Mouse (Mus musculus): ENCODE data around the gene Nt5m.

DNA sequence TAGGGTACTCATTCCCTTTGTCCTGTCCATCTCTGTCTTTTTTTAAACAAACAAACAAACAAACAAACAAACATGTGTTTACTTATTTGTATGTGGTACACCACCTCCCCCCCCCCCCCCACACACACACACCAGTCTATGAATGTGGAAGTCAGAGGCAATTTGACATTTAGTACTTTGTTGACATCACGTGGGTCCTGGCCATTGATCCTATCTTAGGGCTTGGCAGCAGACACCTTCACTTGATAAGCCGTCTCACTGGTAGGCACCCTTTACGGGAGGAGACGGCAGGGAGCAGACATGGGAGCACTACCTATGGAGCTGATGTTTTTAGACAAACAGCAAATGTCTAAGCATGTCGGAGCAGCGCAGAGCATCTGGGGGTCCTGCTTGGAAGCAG is 55.7 kb downstream of the Nt5m start:
- no peak for TF ChIP-seq CTCF (IDR thresholded peaks at IDR 0.05; ENCODE audit: borderline replicate concordance, extremely low read depth, insufficient read depth, insufficient read length)
- no peak for TF ChIP-seq POLR2A (IDR thresholded peaks at IDR 0.05; ENCODE audit: borderline replicate concordance, extremely low read depth, insufficient read depth, insufficient read length, poor library complexity, severe bottlenecking)
